Mouse (Mus musculus): Measurements from ENCODE around the gene Acot1. TPM values are rescaled to one million over a fixed set of nuclear protein-coding genes. Genes with fewer than 3 reads are reported as not detected.
A peak's percentile ranks its signal among the peaks of the same experiment; 100 is the strongest.

The Acot1 gene
- total RNA-seq (2017), result 7.9 and 10.9 TPM in 2 replicates

- peak; percentile 93 for ATAC-seq (replicated peaks; ENCODE audit: low read depth, poor library complexity, severe bottlenecking)
Observed at GRCm38 (mm10) chr12:84009171-84009965, at the start of gene Acot1. Gene Acot1, plus strand, starts transcription at chr12:84009490.

GRCm38 (mm10) chr12:83965235-83965634 is 44.1 kb upstream of the Acot1 start:
- ATAC-seq (replicated peaks; ENCODE audit: low read depth, poor library complexity, severe bottlenecking), result no peak

- ATAC-seq (replicated peaks; ENCODE audit: low read depth, poor library complexity, severe bottlenecking), result peak; percentile 78; the same call in 1 of the 2 replicates
Observed at GRCm38 (mm10) chr12:83972117-83972516, 37.2 kb upstream of the Acot1 start.

- ATAC-seq (replicated peaks; ENCODE audit: low read depth, poor library complexity, severe bottlenecking), result no peak
Observed at GRCm38 (mm10) chr12:83978862-83979261, 30.4 kb upstream of the Acot1 start.

- no peak for ATAC-seq (replicated peaks; ENCODE audit: low read depth, poor library complexity, severe bottlenecking)
Observed at GRCm38 (mm10) chr12:83981615-83982014, 27.7 kb upstream of the Acot1 start.

- no peak for ATAC-seq (replicated peaks; ENCODE audit: low read depth, poor library complexity, severe bottlenecking)
Observed at GRCm38 (mm10) chr12:83984752-83985151, 24.5 kb upstream of the Acot1 start, which contains the start of gene Heatr4. Gene Heatr4, minus strand, starts transcription at chr12:83984852.

GRCm38 (mm10) chr12:83987242-83987582 is 22.1 kb upstream of the Acot1 start:
- ATAC-seq (replicated peaks; ENCODE audit: low read depth, poor library complexity, severe bottlenecking), result no peak

GRCm38 (mm10) chr12:83987583-83988441 is 21.5 kb upstream of the Acot1 start, which contains the start of gene Acot2:
Gene Acot2, plus strand, starts transcription at chr12:83987861.
- peak; percentile 92 for ATAC-seq (replicated peaks; ENCODE audit: low read depth, poor library complexity, severe bottlenecking)

- ATAC-seq (replicated peaks; ENCODE audit: low read depth, poor library complexity, severe bottlenecking), result no peak
Observed at GRCm38 (mm10) chr12:83988483-83988882, 20.8 kb upstream of the Acot1 start.

- ATAC-seq (replicated peaks; ENCODE audit: low read depth, poor library complexity, severe bottlenecking), result no peak
Observed at GRCm38 (mm10) chr12:83989378-83989777, 19.9 kb upstream of the Acot1 start.

GRCm38 (mm10) chr12:83997221-83997620 is 12.1 kb upstream of the Acot1 start:
- ATAC-seq (replicated peaks; ENCODE audit: low read depth, poor library complexity, severe bottlenecking), result no peak

- no peak for ATAC-seq (replicated peaks; ENCODE audit: low read depth, poor library complexity, severe bottlenecking)
Observed at GRCm38 (mm10) chr12:83998341-83999107, 10.8 kb upstream of the Acot1 start.

- peak; percentile 42 for ATAC-seq (replicated peaks; ENCODE audit: low read depth, poor library complexity, severe bottlenecking)
Observed at GRCm38 (mm10) chr12:83999237-83999636, 10.1 kb upstream of the Acot1 start.

- ATAC-seq (replicated peaks; ENCODE audit: low read depth, poor library complexity, severe bottlenecking), result no peak
Observed at GRCm38 (mm10) chr12:84000418-84000817, 8.9 kb upstream of the Acot1 start.

GRCm38 (mm10) chr12:84003866-84004265 is 5.4 kb upstream of the Acot1 start:
- ATAC-seq (replicated peaks; ENCODE audit: low read depth, poor library complexity, severe bottlenecking), result no peak

GRCm38 (mm10) chr12:84008251-84008650 is 1.0 kb upstream of the Acot1 start:
- ATAC-seq (replicated peaks; ENCODE audit: low read depth, poor library complexity, severe bottlenecking), result no peak

- ATAC-seq (replicated peaks; ENCODE audit: low read depth, poor library complexity, severe bottlenecking), result no peak
Observed at GRCm38 (mm10) chr12:84008729-84009128, 561 bp upstream of the Acot1 start.

- no peak for ATAC-seq (replicated peaks; ENCODE audit: low read depth, poor library complexity, severe bottlenecking)
Observed at GRCm38 (mm10) chr12:84010201-84010600, 911 bp downstream of the Acot1 start.

GRCm38 (mm10) chr12:84011251-84012040 is 2.2 kb downstream of the Acot1 start:
- ATAC-seq (replicated peaks; ENCODE audit: low read depth, poor library complexity, severe bottlenecking), result no peak
